Mouse (Mus musculus) heart, postnatal 0 days (tissue): ENCODE measurements around the gene Lypd4. TPM values are rescaled to one million over a fixed set of nuclear protein-coding genes. Genes with fewer than 3 reads are reported as not detected.
A peak's percentile ranks its signal among the peaks of the same experiment; 100 is the strongest.

ENCODE experiments used
- ATAC-seq: fragments of 200-750 bp; cut with Nextera tagmentation; 2 replicates; pipeline ENCODE4 v1.8.0; 2017; ENCODE audit warnings: low read depth, moderate number of reproducible peaks, moderate library complexity; ENCODE audit not compliant: insufficient read depth
- DNase-seq: peaks from one replicate; pipeline ENCODE4 v3.0.0-alpha.2; 2016; ENCODE audit warnings: low spot score
- H3K27ac ChIP-seq: fragments of 300-500 bp; sonication (generic); 2 replicates; pipeline ENCODE4 v1.5.1; 2014; ENCODE audit warnings: low read depth, mild to moderate bottlenecking
- H3K27me3 ChIP-seq: fragments of 300-500 bp; sonication (generic); 2 replicates; pipeline ENCODE4 v1.6.1; 2014; ENCODE audit warnings: low read length, mixed read lengths; ENCODE audit not compliant: control insufficient read depth, insufficient read depth
- H3K36me3 ChIP-seq: fragments of 300-500 bp; sonication (generic); replicated peaks from 2 replicates; pipeline ENCODE4 v1.6.1; 2014; ENCODE audit warnings: low read length, mixed read lengths; ENCODE audit not compliant: control insufficient read depth, insufficient read depth
- H3K4me1 ChIP-seq: fragments of 300-500 bp; sonication (generic); 2 replicates; pipeline ENCODE4 v1.6.1; 2014; ENCODE audit warnings: antibody characterized with exemption; ENCODE audit not compliant: control insufficient read depth, insufficient read depth
- H3K4me2 ChIP-seq: fragments of 300-500 bp; sonication (generic); 2 replicates; pipeline ENCODE4 v1.6.1; 2014; ENCODE audit warnings: low read depth, mild to moderate bottlenecking, low read length, moderate library complexity
- H3K4me3 ChIP-seq: fragments of 300-500 bp; sonication (generic); 2 replicates; pipeline ENCODE4 v1.5.1; 2014; ENCODE audit warnings: low read depth, low read length
- H3K9ac ChIP-seq: fragments of 300-500 bp; sonication (generic); replicated peaks from 2 replicates; pipeline ENCODE4 v1.6.1; 2014; ENCODE audit warnings: low read depth, low read length, mixed read lengths
- H3K9me3 ChIP-seq: fragments of 300-500 bp; sonication (generic); replicated peaks from 2 replicates; pipeline ENCODE4 v1.6.1; 2016; ENCODE audit warnings: low read length; ENCODE audit not compliant: control insufficient read depth
- CTCF ChIP-seq: IDR thresholded peaks from 2 replicates; pipeline ENCODE4 v1.5.1; 2016; ENCODE audit warnings: antibody characterized with exemption, control low read depth, low read depth
- EP300 ChIP-seq: IDR thresholded peaks from 2 replicates; pipeline ENCODE4 v1.6.1; 2016; ENCODE audit warnings: antibody characterized with exemption, low read depth
- WGBS: fragments of 180-500 bp; shearing (Covaris S2); extraction: QIAGEN DNeasy Blood & Tissue Kit; methylation state at CpG from one replicate; pipeline ENCODE4 v1.1.7; 2014; 5-methylcytosine and 5-hydroxymethylcytosine counted together
- polyA plus RNA-seq: library from polyadenylated mRNA; unstranded; fragments of >200 nt; fragmentation: Nextera tagmentation; extraction: Ambion mirVana; gene quantifications from 2 replicates; pipeline ENCODE4 v1.2.1, GENCODE M21; 2015
- total RNA-seq: library from RNA; depleted of rRNA; stranded (reverse); fragments of >200 nt; gene quantifications from 2 replicates; pipeline ENCODE4 v1.2.3, GENCODE M21; 2014; ENCODE audit warnings: low replicate concordance

The Lypd4 gene
- total and polyA plus RNA-seq, 2 experiments from 2014 or later: not detected

GRCm38 (mm10) chr7:24886308-24886633 is 16.5 kb upstream of the Lypd4 start:
- ATAC-seq: no peak
- Histone ChIP-seq H3K36me3 (peaks cover 48% of the 10 kb centered on the region), H3K4me1 (peaks cover 16% of the 10 kb centered on the region), H3K4me3 (peak overlapping the region; percentile 91), H3K27me3 (no peaks in the 10 kb centered on the region), H3K27ac (no peak overlapping the region), H3K4me2 (peak overlapping the region; percentile 67), H3K9me3 (no peaks in the 10 kb centered on the region), H3K9ac (peak overlapping the region; percentile 99)
- no peak for DNase-seq
- no peak for TF ChIP-seq CTCF
- TF ChIP-seq EP300: no peak
- 54% methylated on average over 4 of the region's 4 CpGs for WGBS

GRCm38 (mm10) chr7:24885468-24886307 is 15.9 kb upstream of the Lypd4 start:
- Histone ChIP-seq H3K9ac (peak overlapping the region; percentile 99), H3K36me3 (peaks cover 47% of the 10 kb centered on the region), H3K27me3 (no peaks in the 10 kb centered on the region), H3K4me2 (peak overlapping the region; percentile 67), H3K27ac (0 out of 2 replicates have a peak overlapping the region, but pooled peaks have one; percentile 26), H3K9me3 (no peaks in the 10 kb centered on the region), H3K4me3 (peak overlapping the region; percentile 91), H3K4me1 (peaks cover 16% of the 10 kb centered on the region)
- TF ChIP-seq EP300: no peak
- TF ChIP-seq CTCF: no peak
- 34% methylated on average over 12 of the region's 12 CpGs for WGBS
- DNase-seq (no peak), ATAC-seq (no peak)

GRCm38 (mm10) chr7:24884693-24885291 is 15.1 kb upstream of the Lypd4 start:
- peak; percentile 14 for DNase-seq
- TF ChIP-seq EP300 (no peak; the same call in 1 of the 2 replicates), CTCF (no peak)
- peak overlapping the region; percentile 92 for H3K27ac ChIP-seq
- H3K4me2 ChIP-seq: peak overlapping the region; percentile 67
- peak; percentile 4 for ATAC-seq
- under 1% methylated on average over 47 of the region's 47 CpGs for WGBS
- peaks cover 16% of the 10 kb centered on the region for H3K4me1 ChIP-seq
- peak overlapping the region; percentile 91 for H3K4me3 ChIP-seq
- H3K27me3 ChIP-seq: no peaks in the 10 kb centered on the region
- peak overlapping the region; percentile 99 for H3K9ac ChIP-seq
- no peaks in the 10 kb centered on the region for H3K9me3 ChIP-seq
- H3K36me3 ChIP-seq: peaks cover 38% of the 10 kb centered on the region

DNA sequence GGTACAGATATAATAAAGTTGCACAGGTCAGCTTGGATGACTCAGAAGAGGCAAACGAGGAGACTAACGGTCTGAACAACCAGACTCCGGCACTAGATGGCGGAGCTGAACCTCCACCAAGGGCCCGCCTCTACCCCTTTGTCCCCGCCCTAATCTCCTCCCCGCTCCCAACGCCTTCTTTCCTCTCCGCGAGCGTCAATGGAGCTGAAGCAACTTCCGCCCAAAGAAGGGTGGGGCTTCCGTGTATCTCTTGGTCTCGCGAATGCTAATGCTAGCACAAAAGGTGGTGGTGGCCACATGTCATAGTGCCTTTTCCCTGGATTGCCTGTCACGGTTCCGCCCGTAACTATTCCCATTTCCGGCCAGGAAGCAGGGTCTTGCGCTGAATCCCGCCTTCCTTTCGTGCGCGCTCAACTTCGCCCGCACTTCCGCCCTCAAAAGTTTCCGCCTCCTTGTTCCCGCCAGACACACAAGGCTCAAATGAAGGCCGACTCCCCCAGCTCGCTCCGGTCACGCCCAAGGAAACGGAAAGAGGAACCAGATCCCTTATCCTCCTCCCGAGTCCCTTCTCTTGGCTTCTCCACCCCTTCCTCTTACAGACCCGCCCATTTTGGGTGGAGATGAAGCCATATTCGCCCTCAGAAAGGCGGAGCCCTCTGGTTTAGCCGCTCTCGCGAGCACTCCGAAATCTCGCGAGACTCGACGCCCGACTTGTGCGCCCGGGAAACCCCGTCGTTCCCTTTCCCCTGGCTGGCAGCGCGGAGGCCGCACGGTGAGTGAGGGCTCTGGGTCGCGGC is 14.4 kb upstream of the Lypd4 start, which contains the start of gene Rps19:
Rps19 (plus strand) TSS at position 476 of the 797 bp plus-strand sequence.
- ATAC-seq: peak; percentile 92
- TF ChIP-seq CTCF (peak; percentile 62), EP300 (peak; percentile 99)
- Histone ChIP-seq H3K27me3 (no peaks in the 10 kb centered on the region), H3K4me3 (peak within 1 kb of the TSS; percentile 91), H3K4me1 (peaks cover 16% of the 10 kb centered on the region), H3K9ac (peak within 1 kb of the TSS; percentile 99), H3K9me3 (no peaks in the 10 kb centered on the region), H3K4me2 (peak within 1 kb of the TSS; percentile 67), H3K27ac (peak within 1 kb of the TSS; percentile 92), H3K36me3 (peaks cover 31% of the 10 kb centered on the region)
- under 1% methylated on average over 57 of the region's 57 CpGs for WGBS
- peak; percentile 100 for DNase-seq

GRCm38 (mm10) chr7:24882416-24883199 is 12.9 kb upstream of the Lypd4 start:
- Histone ChIP-seq H3K9me3 (no peaks in the 10 kb centered on the region), H3K4me2 (no peak overlapping the region), H3K9ac (no peak overlapping the region), H3K27me3 (no peaks in the 10 kb centered on the region), H3K4me1 (peaks cover 16% of the 10 kb centered on the region), H3K27ac (no peak overlapping the region), H3K4me3 (no peak overlapping the region), H3K36me3 (peaks cover 17% of the 10 kb centered on the region)
- no peak for TF ChIP-seq EP300
- whole genome bisulfite sequencing: 87% methylated on average over 9 of the region's 9 CpGs
- ATAC-seq: no peak
- DNase-seq: no peak
